Mouse (Mus musculus) layer of hippocampus, postnatal 10 days (tissue): ENCODE results near the gene Ankrd35. TPM values are rescaled to one million over a fixed set of nuclear protein-coding genes. Genes with fewer than 3 reads are reported as not detected.
A peak's percentile ranks its signal among the peaks of the same experiment; 100 is the strongest.
"Not testable (repeated sequence)": the region's sequence is repeated elsewhere in the genome, so short reads cannot be mapped to it uniquely, and the experiment has no call there.

Source experiments
- DNase-seq, 2 experiments: peaks; one replicate each; pipeline ENCODE4 v3.0.0; 2021; ENCODE audit warnings: low spot score in 2 of 2
- long read RNA-seq: library from polyadenylated mRNA; stranded (forward); transcript quantifications from one replicate; pipeline ENCODE4 v2.0.0, GENCODE M21; 2023
- total RNA-seq, 2 experiments: library from RNA; stranded (reverse); gene quantifications; 2 replicates each; pipeline ENCODE4 v1.2.3; 2021

Ankrd35 gene
- 1 to 10 TPM; 6.9 to 7.4 TPM for total RNA-seq
- long read RNA-seq, partial matches to known transcripts, result 4 of 10 reads
- long read RNA-seq, other reads (novel, unspliced or antisense), result 6 of 10 reads

DNA sequence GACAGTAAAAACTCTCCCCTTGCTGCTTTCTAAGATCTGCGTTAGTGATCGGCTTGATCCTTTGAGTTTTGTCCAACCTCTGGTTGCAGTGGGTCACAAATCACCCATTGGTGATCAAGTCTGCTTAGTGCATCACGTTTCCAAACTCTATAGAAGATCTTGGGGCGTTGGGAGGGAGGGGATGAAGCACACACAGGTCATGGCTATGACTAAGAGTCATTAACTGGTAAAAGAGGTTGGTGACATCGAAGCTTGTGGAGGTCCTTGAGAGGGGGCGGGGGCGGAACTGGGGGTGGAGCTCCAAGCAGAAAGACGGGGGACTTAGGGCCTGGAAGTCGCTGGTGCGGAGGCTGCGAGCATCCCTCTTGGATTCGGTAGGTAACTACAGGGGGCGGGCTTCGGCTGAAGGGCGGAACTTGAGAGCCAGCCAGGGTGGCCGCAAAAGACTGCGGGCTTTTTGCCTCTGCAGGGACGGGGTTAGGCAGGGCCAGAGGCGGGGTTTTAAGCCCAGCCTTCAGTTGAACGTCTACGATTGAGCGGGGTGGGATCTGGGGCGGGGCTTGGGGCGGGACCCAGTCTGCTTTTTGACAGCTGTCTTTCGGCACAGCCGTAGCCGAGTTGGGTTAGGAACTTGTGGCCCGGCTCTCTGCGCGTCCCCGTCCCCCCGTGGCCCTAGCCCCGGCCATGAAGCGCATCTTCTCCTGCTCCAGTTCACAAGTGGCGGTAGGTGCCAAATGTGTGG is at the start of gene Ankrd35:
Ankrd35 (plus strand) TSS at position 405 of the 742 bp plus-strand sequence.
- peak; percentile 66 to 76 for DNase-seq

GRCm38 (mm10) chr3:96623201-96623600 is 46.7 kb upstream of the Ankrd35 start:
- no peak for DNase-seq

- peak; percentile 96 to 97 for DNase-seq
Observed at GRCm38 (mm10) chr3:96629729-96630600, 40.0 kb upstream of the Ankrd35 start, which contains the start of gene Rbm8a. Gene Rbm8a (plus strand): TSS chr3:96629933.

GRCm38 (mm10) chr3:96632058-96632457 is 37.9 kb upstream of the Ankrd35 start:
- DNase-seq, result no peak

- no peak for DNase-seq
Observed at GRCm38 (mm10) chr3:96634015-96634414, 35.9 kb upstream of the Ankrd35 start.

DNA sequence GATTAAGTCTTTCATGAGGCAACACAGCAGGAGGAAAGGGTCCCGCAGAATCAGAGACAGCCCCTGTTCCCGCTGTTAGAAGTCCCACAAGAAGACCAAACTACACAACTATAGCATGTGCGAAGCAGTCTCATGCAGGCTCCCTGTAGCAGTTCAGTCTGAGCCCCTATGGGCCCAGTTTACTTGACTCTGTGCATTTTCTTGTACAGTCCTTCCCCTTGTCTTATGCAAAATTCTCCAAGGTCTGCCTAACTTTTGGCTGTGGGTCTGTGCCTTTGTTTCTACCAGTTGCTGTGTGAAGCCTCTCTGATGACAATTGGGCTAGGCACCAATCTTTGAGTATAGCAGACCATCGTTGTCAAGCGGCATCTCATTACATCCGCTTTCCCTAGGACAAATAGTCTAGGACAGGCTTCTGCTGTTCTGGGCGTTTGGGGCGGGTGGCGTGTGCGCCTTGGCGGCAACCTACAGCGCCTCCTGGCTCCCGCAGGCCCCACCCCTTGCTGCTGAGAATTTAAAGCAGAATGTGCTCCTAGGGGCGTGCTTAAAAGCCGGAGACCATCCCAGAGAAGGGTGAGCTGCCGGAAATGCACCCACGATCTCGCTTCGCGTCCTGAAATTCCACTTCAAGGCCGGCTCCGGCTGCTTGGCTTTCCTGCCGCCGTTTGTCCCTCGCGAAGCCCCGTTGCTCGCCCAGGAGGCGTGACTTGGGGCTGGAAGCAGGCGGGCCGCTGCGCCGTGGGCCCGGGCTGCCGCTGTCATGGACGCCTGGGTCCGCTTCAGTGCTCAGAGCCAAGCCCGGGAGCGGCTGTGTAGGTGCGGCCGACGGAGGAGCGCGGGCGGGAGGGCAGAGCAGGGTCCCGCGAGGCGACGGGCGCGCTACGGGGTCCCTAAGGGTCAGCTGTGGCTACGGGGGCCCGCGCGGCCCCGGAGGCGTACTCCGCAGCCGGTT is 34.7 kb upstream of the Ankrd35 start, which contains the start of the genes Pex11b and Gm42957:
Pex11b (plus strand) TSS at position 449 of the 952 bp plus-strand sequence.
Gm42957 (plus strand) TSS at position 547 of the 952 bp plus-strand sequence.
- peak; percentile 82 to 86 for DNase-seq

GRCm38 (mm10) chr3:96635906-96636305 is 34.0 kb upstream of the Ankrd35 start:
- DNase-seq, result no peak

DNA sequence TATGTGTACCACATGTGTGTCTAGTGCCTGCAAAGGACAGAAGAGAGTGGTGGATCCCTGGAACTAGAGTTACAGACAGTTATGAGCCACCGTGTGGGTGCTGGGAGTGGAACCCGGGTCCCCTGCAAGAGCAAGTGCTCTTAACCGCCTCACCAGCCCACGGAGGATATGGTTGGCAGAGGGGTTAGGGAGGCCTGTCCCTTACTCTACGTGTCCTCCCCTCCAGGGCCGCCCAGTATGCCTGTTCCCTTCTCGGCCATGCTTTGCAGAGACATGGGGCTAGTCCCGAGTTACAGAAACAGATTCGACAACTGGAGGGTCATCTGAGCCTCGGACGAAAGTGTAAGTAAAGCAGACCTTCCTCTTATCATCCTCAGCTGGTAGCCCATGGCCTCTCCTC is 33.5 kb upstream of the Ankrd35 start:
- no peak for DNase-seq

- DNase-seq, result peak; percentile 52 to 54
Observed at GRCm38 (mm10) chr3:96639219-96639618, 30.7 kb upstream of the Ankrd35 start.

DNA sequence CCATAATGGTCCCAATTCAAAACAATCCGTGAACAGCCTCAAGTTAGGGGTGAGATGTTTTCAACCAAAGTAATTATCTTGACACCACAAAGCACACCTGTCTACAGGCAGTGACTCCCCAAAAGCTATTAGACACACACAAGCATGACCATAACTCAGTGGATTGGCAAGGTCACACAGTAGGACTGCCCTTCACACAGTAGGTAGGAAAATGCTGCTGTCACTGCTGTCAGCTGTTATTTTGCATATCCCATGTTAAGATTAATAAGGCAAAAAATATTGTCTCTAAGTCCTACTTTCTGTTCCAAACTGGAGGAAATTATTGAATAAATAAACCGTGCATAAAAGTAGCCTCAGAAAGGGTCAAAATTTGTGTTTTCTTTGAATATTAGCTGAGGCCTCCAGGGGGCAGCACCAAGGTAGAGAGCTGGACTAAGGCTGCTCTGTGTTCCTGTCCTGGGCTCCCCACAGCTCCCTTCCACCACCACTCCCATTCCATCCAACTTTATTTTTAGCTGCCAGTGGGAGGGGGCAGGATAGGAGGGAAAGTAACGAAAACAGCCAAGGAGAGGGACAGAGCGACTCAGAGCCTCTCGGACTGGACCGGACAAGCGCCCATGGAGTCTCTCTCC is 24.8 kb upstream of the Ankrd35 start, which contains the start of gene Itga10:
Itga10 (plus strand) TSS at position 567 of the 632 bp plus-strand sequence.
- peak; percentile 42 to 50 for DNase-seq

GRCm38 (mm10) chr3:96647365-96647764 is 22.6 kb upstream of the Ankrd35 start:
- DNase-seq, result no peak

DNA sequence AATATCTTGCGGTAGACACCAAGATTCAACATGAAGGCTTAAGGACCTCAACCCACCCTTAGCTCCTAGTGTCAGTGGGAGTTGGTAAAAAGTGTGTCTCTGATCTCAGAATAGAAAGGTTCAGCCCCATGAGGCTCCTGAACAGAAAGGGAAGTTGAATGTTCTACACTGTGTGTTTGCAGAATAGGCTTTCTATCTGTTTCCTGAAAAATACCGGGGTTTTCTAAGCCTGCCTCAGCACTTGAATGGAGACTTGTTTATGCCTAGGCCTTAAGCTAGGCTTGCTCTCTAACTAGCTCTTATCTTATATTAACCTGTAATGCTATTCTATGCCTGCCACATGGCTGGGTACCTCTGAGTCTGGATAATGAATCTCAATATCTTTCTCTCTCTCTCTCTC is 9.0 kb upstream of the Ankrd35 start:
- DNase-seq, result no peak

DNA sequence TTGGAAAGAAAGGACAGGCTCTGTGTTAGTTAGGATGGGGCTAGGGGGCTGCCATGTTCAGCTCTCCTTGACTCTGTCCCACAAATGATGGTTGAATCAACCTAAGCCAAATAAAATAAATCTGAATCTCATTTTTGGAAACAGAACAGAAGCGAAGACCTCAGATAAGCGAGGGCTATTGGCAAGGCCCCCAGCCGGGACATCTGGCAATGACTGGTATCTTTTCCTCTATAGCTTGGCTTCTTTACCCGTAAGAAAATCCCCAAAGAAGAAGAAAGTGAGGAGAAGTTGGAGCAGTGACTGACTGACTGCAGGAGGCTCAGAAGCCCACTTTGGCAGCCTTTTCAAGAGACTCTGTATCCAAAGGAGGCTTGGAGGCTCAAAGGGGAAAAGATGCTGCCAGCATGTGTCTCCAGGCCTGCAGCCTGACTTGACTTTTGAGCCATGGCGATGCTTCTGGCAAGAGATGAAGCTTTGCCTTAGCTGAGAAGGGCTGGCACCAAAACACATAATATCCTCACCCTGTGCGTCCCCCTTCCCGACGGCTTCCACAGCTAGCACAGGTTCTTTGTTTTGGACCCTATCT is 7.1 kb upstream of the Ankrd35 start:
- DNase-seq, result no peak

- DNase-seq, result peak; percentile 93 to 94
Observed at GRCm38 (mm10) chr3:96663432-96664239, 6.3 kb upstream of the Ankrd35 start.

DNA sequence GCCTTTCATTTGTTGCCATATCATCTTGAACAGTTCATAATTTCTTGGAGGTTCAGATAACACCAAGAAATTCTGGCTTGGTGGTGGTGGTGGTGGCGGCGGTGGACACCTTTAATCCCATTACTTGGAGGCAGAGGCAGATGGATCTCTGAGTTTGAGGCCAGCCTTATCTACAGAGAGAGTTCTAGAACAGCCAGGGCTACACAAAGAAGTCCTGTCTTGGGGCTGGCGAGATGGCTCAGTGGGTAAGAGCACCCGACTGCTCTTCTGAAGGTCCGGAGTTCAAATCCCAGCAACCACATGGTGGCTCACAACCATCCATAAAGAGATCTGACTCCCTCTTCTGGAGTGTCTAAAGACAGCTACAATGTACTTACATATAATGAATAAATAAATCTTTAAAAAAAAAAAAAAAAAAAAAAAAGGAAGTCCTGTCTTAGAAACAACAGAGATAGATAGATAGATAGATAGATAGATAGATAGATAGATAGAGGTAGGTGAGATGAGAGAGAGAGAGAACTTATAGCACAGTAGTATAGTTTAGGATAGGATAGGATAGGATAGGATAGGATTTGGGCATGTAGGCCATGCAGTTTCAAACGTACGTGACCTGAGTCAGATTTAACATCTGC is 4.1 kb upstream of the Ankrd35 start:
- DNase-seq, result not testable (repeated sequence)

GRCm38 (mm10) chr3:96666916-96667315 is 3.0 kb upstream of the Ankrd35 start:
- no peak for DNase-seq

GRCm38 (mm10) chr3:96667316-96667715 is 2.6 kb upstream of the Ankrd35 start:
- DNase-seq, result no peak

GRCm38 (mm10) chr3:96668424-96669067 is 1.4 kb upstream of the Ankrd35 start:
- no peak for DNase-seq
